Mouse (Mus musculus): ENCODE data around the gene Lypd1. TPM values are rescaled to one million over a fixed set of nuclear protein-coding genes. Genes with fewer than 3 reads are reported as not detected.

Lypd1 gene
- 8.3 and 11.0 TPM in 2 replicates for polyA plus RNA-seq (2016; fragmentation: Nextera tagmentation; extraction: Ambion mirVana)

- peaks cover 28% of the 10 kb centered on the region for H3K4me1 ChIP-seq
- H3K9ac ChIP-seq: 0 out of 2 replicates have a peak within 1 kb of the TSS, but pooled peaks have one; percentile 55
- H3K9me3 ChIP-seq: no peaks in the 10 kb centered on the region
- no peak within 1 kb of the TSS for H3K27ac ChIP-seq
- peak within 1 kb of the TSS; percentile 97 for H3K4me2 ChIP-seq (replicated peaks)
- H3K4me3 ChIP-seq: peak within 1 kb of the TSS; percentile 52
- peaks cover 36% of the 10 kb centered on the region for H3K27me3 ChIP-seq
- 5% methylated on average over 30 of the region's 30 CpGs for WGBS
- H3K36me3 ChIP-seq: no peaks in the 10 kb centered on the region
- ATAC-seq (ENCODE audit: insufficient number of reproducible peaks, insufficient read depth, low FRiP score, low TSS enrichment): no peak
Measured at GRCm38 (mm10) chr1:125912601-125913600, at the start of gene Lypd1. Lypd1 (minus strand) TSS chr1:125913101.

GRCm38 (mm10) chr1:125951026-125951425 lies 38.1 kb upstream of the Lypd1 start:
- Histone ChIP-seq H3K36me3 (no peaks in the 10 kb centered on the region), H3K9ac (no peak overlapping the region), H3K4me2 (replicated peaks) (no peak overlapping the region), H3K27me3 (no peaks in the 10 kb centered on the region), H3K4me1 (no peaks in the 10 kb centered on the region), H3K27ac (no peak overlapping the region), H3K4me3 (no peak overlapping the region), H3K9me3 (no peaks in the 10 kb centered on the region)
- WGBS: 85% methylated on average over 3 of the region's 3 CpGs
- no peak for ATAC-seq (ENCODE audit: insufficient number of reproducible peaks, insufficient read depth, low FRiP score, low TSS enrichment)

GRCm38 (mm10) chr1:125949076-125949475 lies 36.2 kb upstream of the Lypd1 start:
- Histone ChIP-seq H3K27ac (no peak overlapping the region), H3K4me1 (no peaks in the 10 kb centered on the region), H3K4me2 (replicated peaks) (no peak overlapping the region), H3K4me3 (no peak overlapping the region), H3K27me3 (no peaks in the 10 kb centered on the region), H3K9me3 (no peaks in the 10 kb centered on the region), H3K9ac (no peak overlapping the region), H3K36me3 (no peaks in the 10 kb centered on the region)
- whole genome bisulfite sequencing: 69% methylated on average over 6 of the region's 6 CpGs
- ATAC-seq (ENCODE audit: insufficient number of reproducible peaks, insufficient read depth, low FRiP score, low TSS enrichment): no peak

GRCm38 (mm10) chr1:125945136-125945535 lies 32.2 kb upstream of the Lypd1 start:
- H3K27ac ChIP-seq: no peak overlapping the region
- H3K9me3 ChIP-seq: no peaks in the 10 kb centered on the region
- 66% methylated on average over 9 of the region's 9 CpGs for WGBS
- H3K4me1 ChIP-seq: no peaks in the 10 kb centered on the region
- no peak overlapping the region for H3K4me2 ChIP-seq (replicated peaks)
- no peak for ATAC-seq (ENCODE audit: insufficient number of reproducible peaks, insufficient read depth, low FRiP score, low TSS enrichment)
- no peaks in the 10 kb centered on the region for H3K36me3 ChIP-seq
- no peak overlapping the region for H3K4me3 ChIP-seq
- no peaks in the 10 kb centered on the region for H3K27me3 ChIP-seq
- H3K9ac ChIP-seq: no peak overlapping the region

GRCm38 (mm10) chr1:125943305-125943704 lies 30.4 kb upstream of the Lypd1 start:
- Histone ChIP-seq H3K36me3 (no peaks in the 10 kb centered on the region), H3K4me1 (no peaks in the 10 kb centered on the region), H3K9me3 (no peaks in the 10 kb centered on the region), H3K27me3 (no peaks in the 10 kb centered on the region), H3K4me2 (replicated peaks) (no peak overlapping the region), H3K9ac (no peak overlapping the region), H3K27ac (no peak overlapping the region), H3K4me3 (no peak overlapping the region)
- ATAC-seq (ENCODE audit: insufficient number of reproducible peaks, insufficient read depth, low FRiP score, low TSS enrichment): no peak
- 80% methylated on average over 1 of the region's 1 CpGs for WGBS

GRCm38 (mm10) chr1:125925486-125925885 lies 12.6 kb upstream of the Lypd1 start:
- no peak overlapping the region for H3K4me3 ChIP-seq
- no peak for ATAC-seq (ENCODE audit: insufficient number of reproducible peaks, insufficient read depth, low FRiP score, low TSS enrichment)

GRCm38 (mm10) chr1:125923062-125923461 lies 10.2 kb upstream of the Lypd1 start:
- no peaks in the 10 kb centered on the region for H3K27me3 ChIP-seq
- H3K4me3 ChIP-seq: no peak overlapping the region
- no peaks in the 10 kb centered on the region for H3K36me3 ChIP-seq
- WGBS: 73% methylated on average over 2 of the region's 2 CpGs
- H3K4me2 ChIP-seq (replicated peaks): no peak overlapping the region
- H3K4me1 ChIP-seq: no peaks in the 10 kb centered on the region
- ATAC-seq (ENCODE audit: insufficient number of reproducible peaks, insufficient read depth, low FRiP score, low TSS enrichment): no peak
- H3K27ac ChIP-seq: no peak overlapping the region
- H3K9ac ChIP-seq: no peak overlapping the region
- no peaks in the 10 kb centered on the region for H3K9me3 ChIP-seq

More at GRCm38 (mm10) chr1:125925486-125925885, 12.6 kb upstream of the Lypd1 start:
- 96% methylated on average over 10 of the region's 10 CpGs for WGBS
- no peaks in the 10 kb centered on the region for H3K36me3 ChIP-seq
- no peaks in the 10 kb centered on the region for H3K9me3 ChIP-seq
- no peak overlapping the region for H3K9ac ChIP-seq
- no peaks in the 10 kb centered on the region for H3K4me1 ChIP-seq
- H3K27me3 ChIP-seq: no peaks in the 10 kb centered on the region
- H3K4me2 ChIP-seq (replicated peaks): no peak overlapping the region
- no peak overlapping the region for H3K27ac ChIP-seq

GRCm38 (mm10) chr1:125920696-125921095 lies 7.8 kb upstream of the Lypd1 start:
- Histone ChIP-seq H3K36me3 (no peaks in the 10 kb centered on the region), H3K4me1 (no peaks in the 10 kb centered on the region), H3K27me3 (no peaks in the 10 kb centered on the region), H3K9me3 (no peaks in the 10 kb centered on the region), H3K4me2 (replicated peaks) (no peak overlapping the region), H3K4me3 (no peak overlapping the region), H3K27ac (no peak overlapping the region), H3K9ac (no peak overlapping the region)
- no peak for ATAC-seq (ENCODE audit: insufficient number of reproducible peaks, insufficient read depth, low FRiP score, low TSS enrichment)
- 91% methylated on average over 3 of the region's 3 CpGs for WGBS

GRCm38 (mm10) chr1:125911901-125912445 lies 928 bp downstream of the Lypd1 start:
- Histone ChIP-seq H3K27ac (no peak overlapping the region), H3K4me1 (peaks cover 28% of the 10 kb centered on the region), H3K9ac (peak overlapping the region; percentile 55), H3K9me3 (no peaks in the 10 kb centered on the region), H3K4me3 (peak overlapping the region; percentile 52), H3K36me3 (no peaks in the 10 kb centered on the region), H3K27me3 (peaks cover 37% of the 10 kb centered on the region), H3K4me2 (replicated peaks) (peak overlapping the region; percentile 97)
- ATAC-seq (ENCODE audit: insufficient number of reproducible peaks, insufficient read depth, low FRiP score, low TSS enrichment): 0 out of 2 replicates have a peak, but pooled peaks have one; percentile 44
- WGBS: under 1% methylated on average over 43 of the region's 43 CpGs

- under 1% methylated on average over 35 of the region's 35 CpGs for WGBS
- 0 out of 2 replicates have a peak, but pooled peaks have one; percentile 6 for ATAC-seq (ENCODE audit: insufficient number of reproducible peaks, insufficient read depth, low FRiP score, low TSS enrichment)
- H3K27ac ChIP-seq: no peak overlapping the region
Measured at GRCm38 (mm10) chr1:125911337-125911900, 1.5 kb downstream of the Lypd1 start.

GRCm38 (mm10) chr1:125910871-125911265 lies 2.0 kb downstream of the Lypd1 start:
- H3K4me3 ChIP-seq: peak overlapping the region; percentile 52
- 0 out of 2 replicates have a peak, but pooled peaks have one; percentile 6 for ATAC-seq (ENCODE audit: insufficient number of reproducible peaks, insufficient read depth, low FRiP score, low TSS enrichment)
- H3K27ac ChIP-seq: no peak overlapping the region
- H3K9me3 ChIP-seq: no peaks in the 10 kb centered on the region
- peak overlapping the region; percentile 97 for H3K4me2 ChIP-seq (replicated peaks)
- H3K9ac ChIP-seq: peak overlapping the region; percentile 55
- H3K36me3 ChIP-seq: no peaks in the 10 kb centered on the region
- peaks cover 37% of the 10 kb centered on the region for H3K27me3 ChIP-seq
- WGBS: 4% methylated on average over 9 of the region's 9 CpGs
- H3K4me1 ChIP-seq: peaks cover 28% of the 10 kb centered on the region

More at GRCm38 (mm10) chr1:125911337-125911900, 1.5 kb downstream of the Lypd1 start:
- Histone ChIP-seq H3K9ac (peak overlapping the region; percentile 55), H3K4me1 (peaks cover 28% of the 10 kb centered on the region), H3K4me2 (replicated peaks) (peak overlapping the region; percentile 97), H3K9me3 (no peaks in the 10 kb centered on the region), H3K36me3 (no peaks in the 10 kb centered on the region), H3K4me3 (peak overlapping the region; percentile 52), H3K27me3 (peaks cover 37% of the 10 kb centered on the region)

Data from embryonic facial prominence, embryonic 12.5 days (tissue).